Mouse (Mus musculus): ENCODE data around the gene Clint1. TPM values are rescaled to one million over a fixed set of nuclear protein-coding genes. Genes with fewer than 3 reads are reported as not detected.

The Clint1 gene
- total RNA-seq (2023), result 131 and 140 TPM in 2 replicates

DNA sequence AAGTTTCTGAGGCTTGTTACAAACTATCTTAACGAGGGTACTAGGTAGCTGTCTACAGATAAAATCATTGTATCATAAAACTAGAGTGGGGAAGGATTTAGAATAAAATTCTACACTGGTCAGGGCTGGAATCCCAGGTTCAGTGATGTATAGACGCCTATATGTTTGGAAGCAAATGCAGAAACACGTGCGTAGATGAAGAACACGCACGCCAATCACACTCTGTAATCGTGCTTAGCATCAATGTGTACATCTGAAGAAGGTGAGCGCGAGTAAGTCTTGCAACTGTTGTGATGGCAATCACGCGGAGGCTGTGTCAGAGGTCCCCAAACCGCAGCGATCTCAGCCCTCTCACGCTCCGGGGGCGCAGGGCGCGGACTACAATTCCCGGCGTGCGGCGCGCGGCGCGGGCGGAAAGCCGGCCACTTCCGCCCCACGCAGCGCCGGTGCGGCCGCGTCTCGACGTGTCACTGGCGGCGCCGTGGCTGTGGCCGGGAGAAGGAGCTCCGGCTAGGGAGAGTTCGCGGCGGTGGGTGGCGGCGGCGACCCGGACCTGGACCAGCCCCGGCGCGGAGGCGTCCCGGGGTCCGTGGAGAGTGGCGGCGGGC lies at the start of gene Clint1:
Gene Clint1, plus strand, starts transcription at position 536 of the 608 bp plus-strand sequence.

DNA sequence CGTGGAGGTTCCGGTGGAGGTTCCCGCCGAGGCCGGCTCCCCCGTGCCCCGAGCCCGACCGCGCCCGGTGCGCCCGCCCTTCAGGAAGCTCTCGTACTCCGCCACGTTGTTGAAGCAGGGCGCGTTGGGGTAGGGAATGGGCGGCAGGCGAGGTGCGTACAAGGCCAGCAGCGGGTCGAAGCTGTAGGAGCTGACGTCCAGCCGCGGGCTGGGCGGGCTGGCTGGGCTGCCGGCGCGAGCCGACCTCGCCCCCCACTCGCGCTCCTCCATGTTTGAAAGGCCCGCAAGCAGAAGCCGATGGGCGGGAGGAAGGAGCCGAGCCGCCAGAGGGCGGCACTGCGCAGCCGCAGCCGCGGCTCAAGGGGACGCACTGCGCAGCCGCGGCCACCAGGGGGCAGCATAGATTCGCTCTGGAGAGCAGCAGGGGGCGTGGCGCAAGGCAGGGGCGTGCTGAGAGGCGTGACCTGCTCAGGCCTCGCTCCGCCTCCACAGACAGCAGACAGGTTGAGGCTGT lies 92.8 kb downstream of the Clint1 start, which contains the start of gene Lsm11:
Gene Lsm11, minus strand, starts transcription at position 293 of the 514 bp plus-strand sequence.

DNA sequence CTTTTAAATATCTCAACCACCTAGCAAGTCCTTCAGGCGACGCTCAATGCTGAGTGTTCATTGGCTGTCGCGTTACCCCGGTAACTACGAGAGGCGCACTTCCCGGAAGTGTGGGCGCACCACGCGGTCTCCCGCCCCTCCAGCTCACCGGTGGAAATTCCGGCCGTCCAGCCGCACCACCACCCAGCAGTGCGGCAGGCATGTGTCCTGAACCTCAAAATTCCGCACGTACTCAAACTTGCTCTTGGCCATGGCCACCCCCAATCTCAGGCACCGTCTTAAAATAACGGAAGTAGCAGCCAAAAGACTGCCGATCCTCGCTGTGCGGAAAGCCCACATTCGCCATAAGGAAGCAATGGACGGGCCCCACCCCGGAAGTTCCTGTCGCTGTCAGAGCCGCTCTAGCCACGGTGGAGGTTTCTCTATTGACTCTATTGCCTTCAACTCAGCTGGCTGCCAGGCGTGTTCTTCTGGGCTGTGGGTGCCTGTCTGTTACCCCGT lies 103.3 kb downstream of the Clint1 start, which contains the start of gene Thg1l:
Gene Thg1l, minus strand, starts transcription at position 368 of the 501 bp plus-strand sequence.

Other genes starting within 250 kb of the Clint1 start
- 2.4 and 3.0 TPM in 2 replicates for gene Lsm11, start 92.9 kb downstream of the Clint1 start, total RNA-seq (2023)
- 3.4 and 3.6 TPM in 2 replicates for gene Thg1l, start 103.4 kb downstream of the Clint1 start, total RNA-seq (2023)
- not detected in 2 replicates for gene Sox30, start 128.3 kb downstream of the Clint1 start, total RNA-seq (2023)
- 3.6 and 6.2 TPM in 2 replicates for gene Gm12166, start 200.3 kb downstream of the Clint1 start, total RNA-seq (2023)
- gene Adam19, start 203.9 kb downstream of the Clint1 start, total RNA-seq (2023), result 151 and 195 TPM in 2 replicates